Mouse (Mus musculus): ENCODE measurements around the gene Tmem190.

Tmem190 gene

DNA sequence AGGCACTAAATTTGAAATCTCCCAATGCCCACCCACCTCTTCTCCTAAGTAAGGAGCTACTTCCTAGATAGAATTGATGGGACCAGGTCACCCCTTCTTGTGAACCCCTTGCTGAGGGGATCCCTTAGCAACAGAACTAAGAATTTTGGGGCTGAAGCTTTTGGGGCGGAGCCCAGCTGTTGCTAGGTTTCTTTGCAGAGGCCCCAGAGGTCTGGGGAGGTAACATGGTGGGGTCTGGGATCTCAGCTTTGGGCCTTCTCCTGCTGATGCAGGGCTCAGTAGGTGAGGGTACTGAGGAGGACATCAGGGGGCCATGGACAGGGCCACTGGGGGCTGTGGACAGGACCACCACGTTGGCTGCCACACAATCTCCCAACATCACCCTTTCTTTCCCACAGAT lies at the start of gene Tmem190, which contains the start of gene Il11:
TSS of gene Tmem190 (plus strand) at position 179 of the 400 bp plus-strand sequence.
TSS of gene Il11 (minus strand) at position 101 of the 400 bp plus-strand sequence.
- DNase-seq (ENCODE audit: low spot score), result no peak

DNA sequence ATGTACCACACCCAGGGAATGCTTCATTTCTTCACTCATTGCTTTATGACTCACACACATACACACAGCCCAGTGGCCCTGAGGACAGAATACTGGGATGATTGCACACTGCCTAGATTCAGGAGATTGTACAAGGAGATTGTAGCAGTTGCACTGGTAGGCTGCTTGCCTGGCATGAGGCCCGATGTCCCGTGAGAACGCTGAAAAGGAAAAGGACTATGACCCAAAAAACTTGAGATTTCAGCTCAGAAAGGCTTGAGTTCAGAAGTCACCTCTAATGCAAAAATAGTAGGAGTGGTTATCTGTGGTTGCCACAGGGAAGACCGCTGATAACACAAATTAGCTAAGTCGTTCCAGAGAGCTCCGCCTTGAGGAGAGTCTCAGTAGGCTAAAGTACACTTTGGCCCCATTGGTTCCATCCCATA lies 49.8 kb upstream of the Tmem190 start:
- no peak for DNase-seq (ENCODE audit: low spot score)

DNA sequence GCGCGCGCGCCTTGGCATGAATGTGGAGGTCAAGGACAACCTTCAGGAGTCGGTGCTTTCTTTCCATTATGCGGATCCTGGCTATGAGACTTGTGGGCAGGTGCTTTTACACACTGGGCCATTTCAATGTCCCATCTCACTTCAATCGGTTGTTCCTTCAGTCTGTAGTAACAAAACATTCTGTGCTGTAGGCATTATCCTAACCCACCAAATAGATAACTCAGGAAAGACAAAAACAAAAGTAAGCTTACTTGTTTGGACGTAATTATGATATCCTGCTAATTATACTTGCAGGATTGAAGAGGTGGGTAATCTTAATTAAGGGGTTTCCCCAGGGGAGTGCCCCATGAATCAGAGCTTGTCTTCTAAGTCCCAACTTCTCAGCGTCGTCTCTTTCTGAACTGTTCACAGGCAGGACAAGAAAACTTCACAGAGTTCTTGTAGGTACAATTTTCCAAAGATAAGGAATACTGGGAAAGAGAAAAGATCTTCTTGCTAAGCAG lies 43.6 kb upstream of the Tmem190 start:
- DNase-seq (ENCODE audit: low spot score), result no peak

GRCm38 (mm10) chr7:4739544-4740275 lies 43.0 kb upstream of the Tmem190 start, which contains the start of gene Kmt5c:
Gene Kmt5c (plus strand): TSS chr7:4740115.
- peak; percentile 99 for DNase-seq (ENCODE audit: low spot score)

GRCm38 (mm10) chr7:4740309-4740727 lies 42.4 kb upstream of the Tmem190 start:
- DNase-seq (ENCODE audit: low spot score), result no peak

DNA sequence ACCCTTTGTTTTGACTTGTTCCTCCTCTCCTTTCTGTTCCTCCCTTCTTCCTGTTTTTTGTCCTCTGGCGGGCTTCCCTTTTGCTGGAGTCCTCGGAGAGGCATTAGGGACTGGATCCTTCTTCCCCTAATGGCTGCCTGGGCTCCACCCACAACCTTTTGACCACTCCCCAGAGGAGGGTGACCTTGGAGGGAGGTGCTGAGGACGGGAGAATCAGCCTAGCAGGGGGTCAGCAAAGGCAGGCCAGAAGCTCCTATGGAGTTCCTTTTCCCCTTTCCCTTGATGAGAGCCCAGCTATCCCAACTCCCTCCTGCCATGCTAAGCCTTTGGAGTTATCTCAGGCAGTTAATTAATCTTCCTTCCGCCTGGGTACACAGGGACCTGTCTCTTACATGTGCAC lies 41.6 kb upstream of the Tmem190 start:
- DNase-seq (ENCODE audit: low spot score), result no peak

DNA sequence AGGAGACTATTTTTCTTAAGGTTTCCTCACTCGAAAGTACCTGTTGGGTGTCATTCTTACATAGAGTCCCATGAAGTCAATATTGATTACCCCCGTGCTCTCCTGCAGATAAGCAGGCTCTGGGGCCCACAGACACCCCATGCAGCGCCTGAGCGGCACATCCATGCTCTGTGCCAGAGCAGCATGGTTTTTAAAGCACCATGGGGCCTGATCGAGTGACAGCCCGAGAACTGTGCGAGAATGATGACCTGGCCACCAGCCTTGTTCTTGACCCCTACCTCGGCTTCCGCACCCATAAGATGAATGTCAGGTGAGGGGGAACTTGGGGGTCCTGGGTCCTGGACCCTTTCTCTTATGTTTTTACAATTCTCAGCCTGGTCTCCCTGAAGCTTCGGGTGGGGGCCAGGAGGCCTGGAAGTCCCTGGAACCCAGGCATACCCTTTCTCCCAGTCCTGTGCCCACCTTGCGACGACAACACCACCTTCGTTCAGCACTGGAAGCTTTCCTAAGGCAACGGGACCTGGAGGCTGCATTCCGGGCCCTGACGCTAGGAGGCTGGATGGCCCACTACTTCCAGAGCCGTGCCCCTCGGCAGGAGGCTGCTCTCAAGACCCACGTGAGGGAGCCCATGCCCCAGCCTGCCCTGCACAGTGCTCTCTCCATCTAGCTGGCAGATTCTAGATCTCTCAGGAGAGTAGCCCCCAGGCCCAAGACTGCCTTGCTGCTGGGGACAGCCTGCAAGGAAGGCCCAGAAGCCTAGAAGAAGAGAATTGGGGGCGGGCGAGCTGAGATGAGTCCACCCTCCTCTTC lies 40.9 kb upstream of the Tmem190 start:
- no peak for DNase-seq (ENCODE audit: low spot score)

- DNase-seq (ENCODE audit: low spot score), result no peak
Measured at GRCm38 (mm10) chr7:4742482-4742819, 40.3 kb upstream of the Tmem190 start.

DNA sequence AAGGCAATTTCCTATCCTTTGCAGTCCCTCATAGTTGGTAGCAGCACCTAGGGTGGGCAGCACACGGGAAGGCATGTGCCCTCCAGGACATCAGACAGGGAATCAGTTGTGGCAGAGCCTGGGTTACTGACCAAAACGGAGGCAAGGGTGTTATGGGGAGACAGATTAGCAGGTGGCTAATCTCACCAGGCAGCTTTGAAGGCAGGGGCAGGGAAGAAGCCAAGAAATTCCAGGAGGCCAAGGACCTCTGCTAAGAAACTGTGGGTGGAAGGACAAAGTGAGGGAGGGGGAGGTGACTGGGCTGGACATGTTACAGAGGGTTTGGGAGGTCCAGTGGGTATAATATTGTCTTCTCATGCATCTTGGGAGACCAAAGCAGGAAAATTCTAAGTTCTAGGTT lies 39.4 kb upstream of the Tmem190 start:
- no peak for DNase-seq (ENCODE audit: low spot score)

DNA sequence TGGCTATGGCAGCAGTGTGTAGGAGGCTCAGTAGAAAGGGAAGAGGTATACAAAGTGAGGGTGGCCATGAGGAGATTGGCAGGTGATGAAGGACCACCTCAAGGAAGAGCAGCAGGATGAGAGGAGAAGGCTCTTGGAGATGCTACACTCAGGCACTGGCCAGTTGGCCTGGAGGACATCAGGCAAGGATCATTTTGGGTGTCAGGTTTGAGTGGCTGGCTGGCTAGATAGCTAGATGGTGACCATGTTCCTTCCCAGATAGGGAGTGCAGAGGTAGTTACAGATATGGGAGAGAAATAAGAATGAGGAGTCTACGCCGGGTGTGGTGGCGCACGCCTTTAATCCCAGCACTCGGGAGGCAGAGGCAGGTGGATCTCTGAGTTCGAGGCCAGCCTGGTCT lies 37.9 kb upstream of the Tmem190 start:
- DNase-seq (ENCODE audit: low spot score), result no peak

- no peak for DNase-seq (ENCODE audit: low spot score)
Measured at GRCm38 (mm10) chr7:4746326-4746980, 36.3 kb upstream of the Tmem190 start.

DNA sequence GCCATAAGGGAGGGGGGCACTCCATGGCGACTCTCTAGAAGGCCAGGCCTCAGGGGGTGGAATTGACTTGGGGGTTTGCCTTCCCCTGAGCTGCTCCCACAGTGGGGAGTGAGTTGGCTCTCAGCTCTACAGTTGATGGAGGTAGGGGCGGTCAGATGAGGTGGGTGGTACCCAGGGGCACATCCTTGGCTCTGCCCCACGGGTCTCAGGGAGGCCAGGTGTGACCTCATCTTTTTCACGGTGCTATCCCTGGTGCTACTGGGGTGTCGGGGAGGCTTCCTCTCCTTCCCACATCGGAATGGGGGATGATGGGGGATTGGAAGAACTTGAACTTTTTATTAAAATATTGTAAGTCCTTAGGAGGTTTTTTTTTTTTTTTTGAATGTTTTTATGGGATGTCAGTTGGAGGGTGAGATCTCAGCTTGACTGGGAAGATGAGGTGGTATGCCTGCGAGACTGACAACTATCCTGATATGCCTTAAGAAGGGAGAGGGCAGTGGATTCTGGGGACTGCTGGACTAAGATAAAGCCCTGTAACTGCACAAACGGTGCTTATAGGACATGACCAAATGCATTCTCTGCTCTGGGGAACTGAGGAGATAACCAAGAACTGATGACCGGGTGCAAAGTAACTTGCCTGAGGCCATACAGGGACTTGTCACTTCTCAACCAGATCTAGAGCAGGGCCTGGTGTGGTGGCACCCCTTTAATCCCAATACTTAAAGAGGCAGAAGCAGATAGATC lies 35.4 kb upstream of the Tmem190 start:
- no peak for DNase-seq (ENCODE audit: low spot score)

DNA sequence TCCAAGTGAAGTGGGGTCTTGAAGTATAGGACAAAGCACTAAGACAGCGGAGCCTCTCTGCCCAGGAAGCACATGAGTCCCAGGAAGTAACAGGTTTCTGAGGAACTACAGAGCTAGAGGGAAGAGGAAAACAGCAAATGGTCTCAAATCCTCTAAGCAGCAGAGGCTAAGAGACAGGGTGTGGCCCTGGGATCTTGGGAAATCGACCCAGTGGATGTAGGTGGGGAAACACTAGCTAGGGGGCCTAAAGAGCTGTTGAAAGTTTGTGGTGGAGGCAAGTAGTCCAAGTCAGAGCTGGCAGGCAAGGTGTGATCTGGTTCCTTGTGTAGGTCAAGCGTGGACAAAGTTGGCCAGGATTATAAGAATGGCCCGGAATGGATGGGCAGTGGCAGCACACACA lies 34.4 kb upstream of the Tmem190 start:
- DNase-seq (ENCODE audit: low spot score), result no peak

DNA sequence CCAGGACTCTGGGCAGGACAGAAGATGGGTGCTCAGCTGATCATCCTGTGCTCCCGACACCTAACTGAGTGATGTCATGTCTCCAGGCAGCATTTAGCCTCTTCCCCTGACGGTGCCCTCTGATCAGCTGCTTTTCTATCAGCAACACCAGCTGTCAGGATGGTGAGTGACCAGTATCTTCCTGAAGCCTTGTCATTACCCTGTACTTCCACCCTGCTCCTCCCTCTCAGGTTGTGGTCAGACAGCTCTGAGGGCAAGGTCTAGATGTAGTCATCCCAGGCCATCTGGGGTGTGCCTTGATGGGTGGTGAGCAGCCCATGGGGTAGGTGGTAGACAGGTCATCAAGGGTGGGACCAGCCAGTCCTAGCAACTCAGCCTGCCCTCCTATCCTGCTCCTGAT lies 33.6 kb upstream of the Tmem190 start:
- DNase-seq (ENCODE audit: low spot score), result no peak

- DNase-seq (ENCODE audit: low spot score), result no peak
Measured at GRCm38 (mm10) chr7:4751971-4752820, 30.5 kb upstream of the Tmem190 start.

GRCm38 (mm10) chr7:4752821-4753570 lies 29.7 kb upstream of the Tmem190 start, which contains the start of gene Cox6b2:
Gene Cox6b2 (minus strand): TSS chr7:4753094.
- peak; percentile 18 for DNase-seq (ENCODE audit: low spot score)

DNA sequence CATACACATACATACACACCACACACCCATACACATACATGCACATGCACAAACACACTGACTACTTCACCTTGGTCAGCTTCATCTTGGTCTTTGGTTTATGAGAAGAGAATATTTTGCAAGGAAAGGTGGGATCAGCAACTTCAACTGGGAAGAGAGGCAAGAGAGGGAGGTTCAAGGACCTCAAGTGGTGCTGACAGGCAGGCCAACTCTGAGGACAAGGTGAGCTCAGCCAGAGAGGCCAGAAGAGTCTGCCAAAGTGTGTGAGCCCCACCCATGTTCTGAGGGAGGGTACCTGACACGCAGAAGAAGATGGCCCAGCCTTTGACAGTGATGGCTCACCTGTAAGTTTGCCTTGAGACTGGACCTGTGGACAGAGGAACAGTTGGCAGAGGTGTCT lies 23.1 kb upstream of the Tmem190 start:
- no peak for DNase-seq (ENCODE audit: low spot score)

DNA sequence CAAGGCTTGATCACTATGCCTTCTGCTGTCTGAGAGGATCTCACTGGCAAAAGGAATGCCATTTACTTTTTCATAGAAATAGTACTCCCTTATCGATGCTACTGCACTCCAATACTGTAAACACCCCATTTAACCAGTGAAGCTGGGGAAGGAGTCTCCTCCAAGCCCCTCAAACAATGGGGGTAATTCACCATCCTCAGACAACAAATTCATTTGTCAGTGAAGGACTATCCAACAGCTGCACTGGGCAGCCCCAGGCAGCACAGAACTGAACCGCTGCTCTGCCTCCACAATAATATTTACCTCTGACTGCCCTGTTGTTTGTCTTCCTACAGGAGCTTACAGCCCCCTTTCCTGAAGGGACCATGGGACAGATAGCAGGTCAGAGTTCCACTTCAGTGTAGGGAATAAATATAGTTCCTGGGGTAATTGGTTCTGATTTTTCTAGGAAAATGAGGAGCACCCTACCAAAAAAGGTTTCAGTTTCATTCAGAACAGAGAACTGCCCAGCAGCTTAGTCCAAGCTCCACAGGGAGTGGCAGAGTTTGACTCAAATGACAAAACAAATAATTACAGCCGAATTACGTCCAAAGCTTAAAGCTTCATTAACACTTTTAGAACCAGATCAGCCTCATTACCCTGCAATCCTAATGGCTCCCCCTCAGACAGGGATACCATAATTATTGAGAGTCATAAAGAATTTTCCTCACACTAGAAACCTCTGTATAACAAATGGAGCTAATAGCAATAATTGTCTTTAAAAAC lies 17.6 kb upstream of the Tmem190 start:
- no peak for DNase-seq (ENCODE audit: low spot score)

GRCm38 (mm10) chr7:4771202-4771601 lies 11.5 kb upstream of the Tmem190 start, which contains the start of gene Fam71e2:
Gene Fam71e2 (minus strand): TSS chr7:4771302.
- DNase-seq (ENCODE audit: low spot score), result no peak
